Mouse (Mus musculus) lung, adult 2 months (tissue): ENCODE measurements around the gene Sctr.

ENCODE experiments used
- CTCF ChIP-seq: fragments of 200-500 bp; IDR thresholded peaks from 2 replicates; pipeline ENCODE4 v1.5.1; 2011; ENCODE audit warnings: mild to moderate bottlenecking, low read length, control low read depth; ENCODE audit not compliant: insufficient read depth
- POLR2A ChIP-seq: fragments of 200-500 bp; IDR thresholded peaks from 2 replicates; pipeline ENCODE4 v1.6.1; 2011; ENCODE audit warnings: low read depth, mild to moderate bottlenecking, control low read depth, low read length, borderline replicate concordance; ENCODE audit errors: extremely low read depth

DNA sequence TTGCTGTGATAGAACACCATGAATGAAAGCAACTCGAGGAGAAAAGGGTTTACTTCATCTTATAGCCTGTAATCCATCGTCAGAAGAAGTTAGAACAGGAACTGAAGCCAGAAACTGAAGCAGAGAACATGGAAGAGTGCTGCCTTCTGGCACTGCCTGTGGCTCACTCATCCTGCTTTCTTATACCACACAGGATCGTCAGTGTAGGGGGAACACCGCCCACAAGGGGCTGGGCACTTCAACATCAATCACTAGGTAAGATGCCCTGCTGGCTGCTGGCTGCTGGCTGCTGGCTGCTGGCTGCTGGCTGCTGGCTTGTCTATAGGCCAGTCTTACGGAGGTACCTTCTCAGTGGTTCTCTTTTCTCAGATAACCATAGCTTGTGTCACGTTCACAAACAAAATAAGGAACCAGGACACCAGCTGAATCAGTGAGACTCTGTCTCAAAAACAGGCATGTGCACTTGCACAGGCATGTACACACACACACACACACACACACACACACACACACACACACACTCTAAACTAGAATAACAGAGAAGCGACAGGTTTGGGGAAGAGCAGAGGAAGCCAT, 13.7 kb downstream of the Sctr start:
- no peak for TF ChIP-seq CTCF
- no peak for TF ChIP-seq POLR2A
